Mouse (Mus musculus) common myeloid progenitor, adult 5-6 weeks (primary cell): ENCODE measurements around the gene Prex1. TPM values are rescaled to one million over a fixed set of nuclear protein-coding genes. Genes with fewer than 3 reads are reported as not detected.

Source experiments
- ATAC-seq: replicated peaks from 2 replicates; pipeline ENCODE4 v1.8.0; 2016; ENCODE audit warnings: low read depth, mild to moderate bottlenecking, moderate TSS enrichment, inconsistent platforms; ENCODE audit not compliant: poor library complexity, severe bottlenecking
- total RNA-seq: library from RNA; stranded (forward); fragments of 200-1000, 187-1606 nt; gene quantifications from 2 replicates; pipeline ENCODE4 v1.2.3, GENCODE M21; 2017

Gene Prex1
- total RNA-seq, 1 experiment from 2014 or later = 26.2 TPM

DNA sequence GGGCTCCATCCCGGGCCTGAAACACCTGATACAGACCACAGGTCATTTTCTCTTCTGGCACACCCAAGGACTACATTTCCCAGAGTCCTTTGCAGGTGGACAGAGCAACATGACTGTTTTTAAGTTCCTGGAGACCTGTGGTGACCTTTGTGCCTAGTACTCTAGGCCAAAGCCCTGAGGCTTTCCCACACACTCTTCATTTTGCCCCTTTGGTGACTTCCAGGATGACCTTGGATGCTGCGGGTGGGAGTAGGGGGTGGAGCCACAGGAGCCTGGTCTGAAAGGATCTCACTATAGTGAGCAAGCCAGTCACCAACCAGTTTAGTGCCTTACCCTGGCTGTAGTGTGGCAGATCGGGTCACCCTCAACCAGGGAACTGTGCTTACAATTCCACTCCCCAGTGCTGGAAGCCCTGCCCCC is 14.6 kb upstream of the Prex1 start:
- ATAC-seq = no peak

DNA sequence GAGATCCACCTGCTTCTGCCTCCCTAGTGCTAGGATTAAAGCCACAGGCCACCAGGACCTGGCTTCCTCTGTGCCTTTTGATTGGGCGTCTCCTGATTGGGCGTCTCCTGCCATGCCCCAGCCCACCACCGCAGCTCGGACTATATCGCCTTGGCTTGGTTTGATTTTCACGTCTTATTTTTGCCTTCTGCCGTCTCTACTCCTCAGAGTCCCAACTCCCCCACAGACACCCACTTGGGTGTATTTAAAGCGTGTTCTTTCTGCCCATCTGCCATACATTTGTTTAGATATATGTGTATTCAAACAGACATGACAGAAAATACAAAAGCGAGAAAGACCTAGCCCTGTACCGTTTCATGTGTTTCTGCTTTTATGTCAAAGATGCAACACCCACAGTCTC is 14.2 kb upstream of the Prex1 start:
- ATAC-seq = no peak

DNA sequence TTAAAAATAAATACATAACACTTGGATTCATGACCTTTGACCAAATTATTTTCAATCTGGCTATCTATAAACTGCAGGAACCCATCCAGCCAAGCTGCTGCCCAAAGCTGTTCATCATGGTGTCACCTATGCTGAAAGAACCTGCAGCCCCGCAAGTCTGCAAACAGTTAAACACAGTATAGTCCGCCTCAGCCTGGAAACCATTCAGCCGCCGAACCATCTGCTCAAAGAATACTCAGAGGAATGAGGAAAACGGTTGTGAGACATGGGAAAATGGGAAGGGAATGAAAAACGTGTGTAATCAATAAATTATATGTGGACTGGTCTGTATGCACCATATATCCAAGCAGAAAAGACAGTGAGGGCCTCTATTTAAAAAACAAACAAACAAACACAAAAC is 13.3 kb upstream of the Prex1 start:
- no peak for ATAC-seq

DNA sequence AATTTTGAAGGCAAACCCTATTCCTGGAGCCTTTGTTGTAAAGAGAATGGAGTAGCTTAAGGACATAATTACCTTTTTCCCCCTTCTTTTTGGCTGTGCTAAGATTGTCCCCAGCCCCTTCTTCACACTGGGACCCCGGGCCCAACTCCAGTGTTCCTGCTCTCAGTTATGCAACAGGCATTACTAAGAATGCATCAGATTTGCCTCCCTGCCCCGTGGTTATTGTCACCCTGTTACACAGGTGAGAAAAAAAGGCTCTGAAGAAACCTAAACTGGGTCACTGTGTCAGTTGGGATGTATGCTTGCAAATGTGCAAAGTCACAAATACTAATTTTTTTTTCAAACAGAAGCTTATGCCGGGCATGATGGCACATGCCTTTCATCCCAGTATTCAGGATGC is 6.8 kb upstream of the Prex1 start:
- ATAC-seq = no peak

DNA sequence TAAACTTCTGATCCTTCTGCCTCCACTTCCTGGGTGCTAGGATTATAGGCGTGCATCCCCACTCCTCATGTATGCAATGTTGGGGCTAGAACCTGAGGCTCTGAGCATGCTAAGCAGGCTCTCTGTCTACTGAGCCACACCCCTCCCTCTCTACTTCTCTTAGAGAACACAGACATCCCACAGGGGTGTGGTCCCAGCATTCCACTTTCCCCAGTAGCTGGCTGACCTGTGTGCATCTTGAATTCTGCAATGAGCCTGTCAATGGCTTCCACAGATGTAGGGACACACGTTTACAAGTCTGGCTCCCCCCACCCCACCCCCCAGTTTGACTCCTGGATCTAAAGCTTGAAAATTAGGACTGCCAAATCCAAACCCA is 6.3 kb upstream of the Prex1 start:
- no peak for ATAC-seq

DNA sequence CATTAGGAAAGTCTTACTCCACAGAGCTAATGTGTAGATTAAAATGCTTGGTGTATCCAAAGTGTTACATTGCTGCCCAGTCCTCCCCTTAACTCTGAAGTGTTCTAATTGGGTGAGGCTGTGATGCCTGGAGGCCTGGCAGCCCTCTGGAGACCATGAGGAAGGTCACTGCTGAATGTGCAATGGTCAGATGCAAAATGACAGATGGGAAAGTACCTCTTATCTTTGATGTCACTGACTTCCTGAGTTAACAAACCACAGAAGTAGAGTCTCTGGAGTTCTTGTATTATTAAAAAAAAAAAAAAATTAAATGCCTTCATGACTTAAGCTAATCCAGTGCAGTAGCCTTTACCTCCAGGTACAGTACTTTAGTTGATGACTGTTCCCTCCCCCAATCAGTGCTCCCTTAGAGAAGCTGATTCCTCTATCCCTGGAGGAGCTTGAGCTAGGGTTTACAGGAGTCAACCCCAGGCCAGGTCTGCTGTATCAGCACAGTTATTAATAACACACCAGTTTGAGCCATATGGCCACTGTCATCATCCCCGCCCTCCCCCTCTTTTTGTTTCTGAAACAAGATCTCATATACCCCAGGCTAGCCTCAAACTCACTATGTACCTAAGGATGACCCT is 5.8 kb upstream of the Prex1 start:
- peak; percentile 70 for ATAC-seq

DNA sequence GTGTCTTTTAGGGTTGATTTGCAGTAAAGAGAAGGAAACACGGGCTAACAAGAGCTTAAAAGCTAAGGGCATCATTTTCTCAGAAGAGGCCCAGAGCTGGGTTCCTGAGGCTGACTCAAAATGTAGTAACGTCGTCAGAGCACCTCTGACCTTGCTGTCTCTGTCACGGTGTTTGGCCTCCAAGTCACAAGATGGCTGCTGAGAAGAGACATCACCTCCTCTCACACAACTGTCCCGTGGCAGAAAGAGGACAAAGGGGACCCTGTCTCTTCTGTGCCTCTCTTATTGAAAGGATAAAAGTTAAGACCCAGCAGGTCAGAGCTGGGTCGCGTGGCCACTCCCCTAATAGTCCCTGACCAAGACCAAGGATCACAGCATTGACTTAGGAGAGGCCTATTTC is 2.4 kb upstream of the Prex1 start:
- ATAC-seq = no peak

DNA sequence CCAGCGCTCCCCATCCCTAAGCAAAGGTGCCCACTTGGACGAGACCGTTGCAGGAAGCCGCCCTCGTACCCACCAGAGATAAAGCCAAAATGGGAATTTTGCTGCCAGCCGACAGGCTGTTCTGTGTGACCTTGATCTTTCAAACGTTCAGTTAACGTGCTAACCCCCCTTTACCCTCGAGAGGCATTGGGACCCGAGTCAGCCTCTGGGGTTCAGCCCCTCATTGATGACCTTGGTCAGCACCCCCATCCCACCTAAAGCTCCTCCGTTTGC is 731 bp upstream of the Prex1 start:
- ATAC-seq = no peak

DNA sequence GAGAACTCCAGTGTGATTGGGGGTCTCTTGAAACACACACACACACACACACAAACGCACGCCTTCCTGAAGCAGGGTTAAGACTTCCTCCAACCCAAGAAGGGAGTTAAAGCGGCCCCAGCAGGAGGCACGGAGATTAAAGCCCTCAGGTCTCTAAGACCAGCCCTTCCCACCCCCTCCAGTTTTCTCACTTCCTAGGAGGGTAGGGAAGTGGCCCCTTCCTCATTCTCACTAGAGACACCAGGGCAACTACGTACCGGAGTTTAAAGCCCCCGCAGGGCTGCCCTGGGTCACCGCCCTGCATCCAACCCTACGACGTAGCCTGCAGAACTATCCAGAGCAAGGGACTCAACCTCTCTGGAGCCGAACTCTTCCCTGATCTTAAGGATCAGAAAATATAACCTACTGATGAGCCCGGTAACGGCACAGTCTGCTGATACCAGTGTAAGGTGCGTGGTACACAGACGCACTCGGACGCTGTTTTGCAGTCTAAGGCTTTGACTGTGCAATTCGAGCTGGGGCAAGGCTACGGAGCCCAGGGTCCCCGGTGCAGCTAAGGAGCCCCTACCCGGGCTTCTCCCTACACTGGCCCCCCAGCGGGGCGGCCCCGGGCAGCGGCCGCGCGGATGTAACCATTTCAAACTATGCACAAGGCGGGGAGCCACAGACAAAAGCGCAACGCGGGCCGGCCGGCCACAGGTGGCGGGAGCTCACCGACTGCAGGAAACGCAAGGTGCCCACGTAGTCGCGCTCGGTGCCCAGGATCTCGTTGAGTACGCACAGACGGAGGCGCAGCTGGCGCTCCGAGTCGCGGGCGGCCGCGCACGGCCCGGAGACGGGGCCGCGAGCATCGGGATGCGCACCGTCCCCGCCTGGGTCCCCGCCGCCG is 587 bp downstream of the Prex1 start:
- ATAC-seq = peak; percentile 7; the same call in 1 of the 2 replicates

DNA sequence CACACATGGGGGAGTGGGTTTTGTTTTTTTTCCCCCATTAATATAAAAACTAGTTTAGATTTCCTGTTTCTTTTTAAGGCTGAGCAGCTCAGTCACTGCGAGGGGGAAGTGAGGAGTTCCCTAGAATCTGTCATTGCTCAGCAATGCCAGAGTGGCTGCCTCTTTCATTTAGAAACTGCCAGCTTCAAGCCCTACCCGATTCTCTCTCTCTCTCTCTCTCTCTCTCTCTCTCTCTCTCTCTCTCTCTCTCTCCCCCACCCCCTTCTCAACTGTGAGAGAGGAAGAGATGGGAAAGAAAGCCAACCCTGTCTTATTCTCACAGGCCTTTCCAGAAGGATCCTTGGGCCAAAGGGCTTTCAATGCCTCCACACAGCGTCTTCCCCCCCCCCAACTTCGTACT is 1.3 kb downstream of the Prex1 start:
- peak; percentile 13; the same call in 1 of the 2 replicates for ATAC-seq

DNA sequence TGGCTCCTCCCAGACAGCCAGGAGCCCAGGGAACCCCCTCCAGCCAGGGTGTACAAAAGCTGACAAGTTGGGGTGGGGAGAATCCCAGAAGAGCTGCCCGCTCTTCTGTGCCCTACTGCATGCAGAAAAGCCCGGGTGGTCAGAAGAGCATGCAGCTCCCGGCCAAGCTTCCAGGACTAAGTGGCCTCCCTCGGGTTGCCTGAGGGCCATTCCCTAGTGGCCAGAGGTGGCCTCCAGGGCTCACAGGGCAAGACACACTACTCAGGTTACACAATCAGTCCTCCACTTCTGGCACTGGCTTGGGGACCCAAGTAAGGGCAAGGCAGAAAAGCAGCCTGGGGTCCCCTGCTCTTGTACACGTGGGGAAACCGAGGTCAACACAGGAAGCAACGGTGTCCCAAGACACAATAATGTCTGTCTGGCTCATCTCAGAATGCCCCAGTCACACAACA is 1.9 kb downstream of the Prex1 start:
- no peak for ATAC-seq

DNA sequence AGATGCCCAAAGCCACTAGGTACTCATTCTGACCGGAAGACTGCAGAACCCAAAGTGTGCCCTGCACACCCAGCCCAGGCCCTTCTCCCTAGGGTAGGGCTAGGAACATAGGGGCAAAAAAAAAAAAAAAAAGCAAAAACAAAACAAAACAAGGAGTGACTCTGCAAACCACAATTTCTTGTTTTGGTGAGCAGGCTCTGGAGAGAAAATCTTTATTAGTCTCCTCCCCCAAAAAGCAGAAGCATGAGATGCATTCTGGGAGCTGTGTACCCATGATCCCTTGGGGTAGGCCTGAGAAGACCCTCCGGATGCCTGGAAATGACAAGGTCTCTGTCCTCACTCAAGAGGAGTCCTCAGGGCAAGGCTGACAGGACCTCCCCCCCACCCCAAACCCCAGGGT is 3.7 kb downstream of the Prex1 start:
- peak; percentile 12 for ATAC-seq

DNA sequence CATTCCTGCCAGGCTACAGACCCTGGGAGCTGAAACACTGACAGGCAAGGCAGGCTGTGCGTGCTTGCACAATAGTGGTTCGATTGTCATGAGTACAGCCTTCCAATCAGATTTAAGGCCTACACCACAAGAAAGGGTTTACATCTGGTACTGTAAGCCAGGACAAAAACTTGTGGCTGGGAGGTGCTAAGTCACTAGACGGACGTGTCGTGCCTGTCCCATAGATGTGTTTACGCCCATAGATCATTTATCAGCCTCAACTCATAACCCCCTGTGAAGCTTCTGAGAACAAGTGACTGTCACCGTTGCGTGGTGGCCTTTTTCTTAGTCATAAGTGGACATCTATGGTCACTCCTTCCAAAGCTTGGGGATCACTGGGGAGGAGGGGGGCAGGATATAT is 5.3 kb downstream of the Prex1 start:
- peak; percentile 23 for ATAC-seq

DNA sequence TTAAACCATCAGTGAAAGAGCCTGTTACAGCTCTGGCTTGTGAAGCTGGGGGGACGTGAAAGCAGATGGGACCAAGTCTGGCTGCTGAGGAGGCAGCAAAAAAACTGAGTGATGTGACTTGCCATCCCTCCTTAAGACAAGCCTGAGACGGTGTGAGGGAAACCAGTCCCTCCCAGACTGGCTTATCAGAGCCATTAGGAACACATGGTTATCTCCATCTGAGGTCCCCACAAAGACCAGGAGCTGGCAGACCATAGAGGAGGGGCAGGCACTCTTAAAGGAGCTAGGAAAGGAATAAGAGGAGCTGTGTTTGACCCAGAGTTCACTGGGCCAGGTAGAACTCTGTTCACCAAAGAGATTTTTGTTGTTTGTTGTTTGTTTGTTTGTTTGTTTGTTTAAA is 7.1 kb downstream of the Prex1 start:
- 0 out of 2 replicates have a peak, but pooled peaks have one; percentile 18 for ATAC-seq

DNA sequence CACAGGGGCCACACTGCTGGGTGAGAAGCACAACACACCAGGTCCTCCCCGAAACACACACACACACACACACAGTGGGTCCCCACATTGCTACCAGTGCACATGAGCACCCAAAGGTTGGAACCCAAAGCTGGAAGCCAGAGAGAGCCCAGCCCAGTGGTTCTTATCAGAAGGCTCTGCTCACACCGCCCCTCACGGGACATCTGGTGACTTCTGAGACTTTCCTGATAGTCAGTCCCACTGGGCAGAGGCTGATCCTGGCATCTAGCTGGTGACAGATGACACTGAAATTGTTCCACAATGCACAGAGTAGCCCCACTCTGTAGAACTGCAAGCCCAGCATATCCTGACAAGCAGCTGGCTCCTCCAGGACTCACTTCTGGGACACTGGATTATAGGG is 10.1 kb downstream of the Prex1 start:
- ATAC-seq = peak; percentile 29; the same call in 1 of the 2 replicates

DNA sequence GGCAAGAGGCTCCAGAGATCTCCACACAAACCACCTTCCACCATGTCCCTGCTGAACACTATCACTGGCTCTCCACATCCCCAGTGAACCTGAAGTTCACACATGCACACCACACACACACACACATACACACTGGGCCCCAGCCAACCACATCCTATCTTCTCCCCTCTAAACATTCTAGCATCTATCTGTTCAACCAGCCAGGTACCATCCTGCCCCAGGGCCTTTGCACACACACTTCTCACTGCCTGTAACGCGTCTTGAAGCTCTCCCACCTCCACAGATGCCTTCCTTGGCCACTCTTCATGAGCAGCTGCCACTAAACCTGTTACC is 11.6 kb downstream of the Prex1 start:
- ATAC-seq = no peak

DNA sequence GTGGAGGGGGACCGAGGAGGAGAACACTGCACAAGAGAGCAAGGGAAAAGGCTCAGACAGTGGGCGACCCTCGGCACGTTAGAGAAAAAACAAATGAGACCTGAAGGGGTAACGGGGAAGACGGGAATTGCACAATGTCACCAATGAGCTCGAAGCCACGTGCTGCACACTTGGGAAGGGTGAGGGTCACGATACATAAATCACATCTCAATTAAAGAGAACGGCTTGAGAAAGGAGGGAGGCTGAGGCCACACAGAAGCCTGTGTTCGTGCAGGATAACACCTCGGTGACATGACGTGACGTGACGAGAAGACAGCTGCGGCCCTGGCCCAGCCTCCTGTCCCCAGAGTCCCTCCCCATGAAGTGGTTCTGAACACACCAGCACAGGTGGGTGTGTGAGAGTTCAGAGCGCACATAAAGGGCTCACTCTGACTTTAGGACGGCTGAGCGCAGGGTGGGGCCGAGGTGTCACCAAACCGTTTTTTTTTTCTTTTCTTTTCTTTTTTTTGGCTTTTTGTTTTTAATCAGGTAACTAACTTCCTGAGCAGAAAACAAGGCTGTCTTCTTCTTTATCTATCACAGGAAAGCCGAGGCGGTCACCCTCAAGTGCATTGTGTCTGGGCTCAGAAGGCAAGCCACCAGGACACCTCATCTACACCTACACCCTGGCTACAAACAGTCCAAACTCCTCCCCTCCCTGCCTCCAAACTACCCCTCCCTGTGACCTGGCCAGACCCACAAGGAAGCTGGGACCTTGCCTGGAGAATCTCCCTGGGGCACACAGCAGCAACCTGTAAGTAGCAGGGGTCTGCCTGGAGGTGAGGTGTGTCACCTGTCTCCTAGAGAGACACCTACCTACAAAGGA is 12.2 kb downstream of the Prex1 start:
- ATAC-seq = no peak

DNA sequence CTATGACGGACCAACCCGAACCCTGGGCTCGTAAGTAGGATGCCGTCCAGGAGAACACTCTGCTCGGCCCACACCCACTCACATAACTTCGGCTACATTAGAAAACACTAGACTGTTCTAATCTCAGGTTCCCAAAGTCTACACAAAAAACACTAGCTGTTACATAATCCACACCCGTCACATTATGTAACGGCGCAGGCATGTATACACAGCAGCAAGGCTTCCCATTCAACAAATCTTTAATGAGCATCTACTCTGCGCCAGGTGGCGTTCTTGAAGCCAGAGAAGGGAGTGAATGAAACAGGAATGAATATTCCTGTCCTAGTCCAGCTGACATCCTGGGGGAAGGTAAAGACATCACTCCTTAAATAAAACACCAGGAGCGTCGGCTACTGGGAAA is 12.9 kb downstream of the Prex1 start:
- ATAC-seq = no peak

DNA sequence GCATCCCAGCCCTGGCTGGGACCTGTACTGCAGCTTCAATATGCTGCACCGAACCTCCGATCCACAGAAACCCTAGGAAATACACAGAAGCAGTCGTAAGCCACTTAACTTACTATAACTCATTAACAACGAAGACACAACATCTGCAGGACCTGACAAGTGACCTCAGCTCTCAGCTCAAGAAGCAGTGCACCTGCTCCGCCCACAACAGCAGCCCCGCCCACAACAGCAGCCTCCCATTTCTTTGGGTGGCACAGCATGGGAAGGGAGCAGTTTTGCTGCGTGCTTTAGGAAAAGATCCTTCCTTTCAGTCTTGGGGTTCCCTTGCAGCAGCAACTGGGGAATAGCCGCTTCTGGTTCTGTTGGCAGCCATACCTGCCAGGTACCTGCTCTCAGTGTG is 13.5 kb downstream of the Prex1 start:
- no peak for ATAC-seq

DNA sequence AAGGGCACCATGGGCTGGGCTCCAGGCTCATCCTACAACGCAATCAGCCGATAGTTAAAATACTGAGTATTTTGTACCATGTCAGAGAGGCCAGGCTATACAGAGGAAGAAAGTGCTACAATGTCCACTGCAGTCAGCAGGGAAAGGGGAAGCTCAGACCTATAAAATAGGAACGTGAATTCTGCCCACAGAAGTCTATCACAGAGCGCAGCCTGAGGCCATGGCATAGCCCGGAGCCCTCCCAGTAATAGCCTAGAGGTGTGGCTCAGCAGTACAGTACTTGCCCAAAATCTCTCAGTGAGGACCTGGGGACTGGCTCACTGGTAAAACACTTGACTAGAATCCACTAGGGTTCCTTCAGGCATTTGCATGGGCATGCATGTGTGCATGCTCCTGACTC is 14.1 kb downstream of the Prex1 start:
- ATAC-seq = peak; percentile 50; the same call in 1 of the 2 replicates

DNA sequence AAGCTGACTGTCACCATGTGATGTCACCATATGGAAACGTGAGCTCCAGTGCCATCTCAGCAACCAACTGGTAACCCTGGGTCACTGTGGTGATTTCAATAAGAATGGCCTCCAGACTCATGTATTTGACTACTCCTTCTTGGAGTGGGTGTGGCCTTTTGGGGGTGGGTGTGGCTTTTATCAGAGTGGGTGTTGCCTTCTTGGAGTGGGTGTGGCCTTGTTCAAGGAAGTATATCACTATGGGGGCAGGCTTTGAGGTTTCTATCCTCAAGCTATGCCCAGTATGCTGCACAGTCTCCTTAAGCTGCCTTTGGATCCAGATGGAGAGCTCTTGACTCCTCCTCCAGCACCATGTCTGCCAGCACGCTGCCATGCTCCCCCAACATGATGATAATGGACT is 19.0 kb downstream of the Prex1 start:
- ATAC-seq = no peak
